Mouse (Mus musculus) lung, embryonic 14.5 days (tissue): ENCODE data around the gene Celf2. TPM values are rescaled to one million over a fixed set of nuclear protein-coding genes. Genes with fewer than 3 reads are reported as not detected.
"Not testable (repeated sequence)": the region's sequence is repeated elsewhere in the genome, so short reads cannot be mapped to it uniquely, and the experiment has no call there.

ENCODE experiments used
- ATAC-seq: fragments of 200-750 bp; cut with Nextera tagmentation; 2 replicates; pipeline ENCODE4 v1.8.0; 2017; ENCODE audit warnings: mild to moderate bottlenecking, moderate TSS enrichment, moderate library complexity; ENCODE audit not compliant: insufficient read depth
- DNase-seq: peaks from one replicate; pipeline ENCODE4 v3.0.0-alpha.2; 2015
- H3K27ac ChIP-seq: fragments of 300-500 bp; sonication (generic); 2 replicates; pipeline ENCODE4 v1.5.1; 2014; ENCODE audit warnings: low read depth, mild to moderate bottlenecking, moderate library complexity
- H3K27me3 ChIP-seq: fragments of 300-500 bp; sonication (generic); 2 replicates; pipeline ENCODE4 v1.6.1; 2014; ENCODE audit warnings: low read length, control low read depth; ENCODE audit not compliant: insufficient read depth
- H3K36me3 ChIP-seq: fragments of 300-500 bp; sonication (generic); 2 replicates; pipeline ENCODE4 v1.6.1; 2014; ENCODE audit warnings: control low read depth; ENCODE audit not compliant: insufficient read depth
- H3K4me1 ChIP-seq: fragments of 300-500 bp; sonication (generic); 2 replicates; pipeline ENCODE4 v1.6.1; 2014; ENCODE audit warnings: antibody characterized with exemption, control low read depth; ENCODE audit not compliant: insufficient read depth
- H3K4me2 ChIP-seq: fragments of 300-500 bp; sonication (generic); 2 replicates; pipeline ENCODE4 v1.6.1; 2014; ENCODE audit warnings: mild to moderate bottlenecking
- H3K4me3 ChIP-seq: fragments of 300-500 bp; sonication (generic); 2 replicates; pipeline ENCODE4 v1.5.1; 2014; ENCODE audit warnings: low read depth, low read length
- H3K9ac ChIP-seq: fragments of 300-500 bp; sonication (generic); 2 replicates; pipeline ENCODE4 v1.6.1; 2014
- H3K9me3 ChIP-seq: fragments of 300-500 bp; sonication (generic); 2 replicates; pipeline ENCODE4 v1.6.1; 2016; ENCODE audit warnings: low read depth, low read length, control low read depth
- CTCF ChIP-seq: IDR thresholded peaks from 2 replicates; pipeline ENCODE4 v1.5.1; 2016; ENCODE audit warnings: antibody characterized with exemption, low read depth
- WGBS: fragments of 180-500 bp; shearing (Covaris S2); extraction: QIAGEN DNeasy Blood & Tissue Kit; methylation state at CpG from one replicate; pipeline ENCODE4 v1.1.7; 2014; 5-methylcytosine and 5-hydroxymethylcytosine counted together
- polyA plus RNA-seq: library from polyadenylated mRNA; unstranded; fragments of >200 nt; fragmentation: Nextera tagmentation; extraction: Ambion mirVana; gene quantifications from 2 replicates; pipeline ENCODE4 v1.2.1, GENCODE M21; 2014

Celf2 gene
- polyA plus RNA-seq, 1 experiment from 2014 or later: 92.3 TPM

DNA sequence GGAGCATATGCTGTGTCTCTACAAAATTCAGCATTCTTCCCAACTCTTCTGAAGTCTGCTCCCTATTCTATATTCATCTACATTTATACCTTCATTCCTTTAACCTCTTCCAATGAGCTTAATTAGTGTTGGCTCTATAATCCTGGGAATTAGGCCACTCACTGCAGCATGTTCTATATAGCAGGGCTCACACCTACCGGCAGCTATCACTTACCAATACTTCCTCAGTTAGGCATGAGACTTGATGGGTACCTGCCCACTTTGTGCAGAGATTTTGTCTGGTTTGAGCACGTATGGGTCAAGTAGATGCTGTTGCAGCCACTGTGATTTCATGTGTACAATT, 198.6 kb downstream of the Celf2 start:
- H3K27me3 ChIP-seq: no peaks in the 10 kb centered on the region
- no peak overlapping the region for H3K27ac ChIP-seq
- TF ChIP-seq CTCF: no peak
- ATAC-seq (no peak), DNase-seq (no peak)
- no peaks in the 10 kb centered on the region for H3K9me3 ChIP-seq
- H3K4me2 ChIP-seq: no peak overlapping the region
- H3K4me3 ChIP-seq: no peak overlapping the region
- 84% methylated on average over 2 of the region's 2 CpGs for WGBS
- no peaks in the 10 kb centered on the region for H3K36me3 ChIP-seq
- H3K9ac ChIP-seq: no peak overlapping the region
- no peaks in the 10 kb centered on the region for H3K4me1 ChIP-seq

DNA sequence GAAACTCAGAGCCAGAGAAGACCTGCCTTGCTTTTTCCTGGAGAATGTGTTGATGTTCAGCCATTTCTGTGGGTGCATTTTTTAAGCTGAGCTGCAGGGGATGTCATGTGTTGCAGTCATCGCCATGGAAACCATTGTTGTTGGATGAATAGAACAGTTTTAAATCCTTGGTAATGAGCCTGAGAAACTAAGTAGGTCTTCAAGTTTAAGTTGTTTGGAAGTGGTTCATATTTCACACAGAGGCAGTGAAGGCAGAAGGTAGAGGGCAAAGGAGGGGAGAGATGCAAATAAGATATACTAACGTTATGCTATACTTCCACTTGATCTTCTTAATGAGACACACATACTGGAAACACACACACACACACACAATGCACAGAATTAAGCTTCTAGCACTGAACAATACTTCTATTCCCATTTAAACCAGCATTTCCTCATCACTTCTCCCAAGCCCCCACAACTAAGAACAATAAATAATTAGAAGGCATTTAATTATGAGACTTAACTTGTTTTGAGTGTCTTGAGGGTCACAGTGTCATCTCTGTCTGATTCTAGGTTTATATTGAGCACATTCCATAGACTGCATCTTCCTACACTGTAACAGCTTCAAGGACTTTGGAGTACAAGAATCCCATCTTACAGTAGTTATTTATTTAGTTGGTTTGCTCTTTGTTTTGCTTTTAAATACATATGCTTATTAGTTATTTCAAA, 199.1 kb downstream of the Celf2 start:
- DNase-seq: peak; percentile 33
- TF ChIP-seq CTCF: no peak

DNA sequence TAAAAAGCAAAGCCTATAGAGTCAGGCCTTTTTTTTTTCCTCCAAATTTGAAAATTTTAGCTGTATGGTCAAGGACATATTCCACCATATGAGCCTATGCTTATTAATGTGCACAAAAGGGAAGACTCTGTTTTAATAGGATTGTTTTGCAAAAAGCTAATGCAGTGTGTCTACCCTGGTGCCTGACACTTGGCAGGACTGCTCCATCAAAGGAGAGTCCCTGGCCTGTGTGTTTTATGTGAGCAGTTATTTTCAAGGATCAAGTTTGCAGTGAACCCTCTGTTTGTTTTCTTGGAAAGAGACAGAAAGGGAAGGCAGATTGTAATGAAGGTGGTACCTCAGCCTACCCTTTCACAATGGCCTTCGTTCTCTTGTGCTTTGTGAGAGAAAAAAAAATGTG, 200.0 kb downstream of the Celf2 start:
- WGBS: 83% methylated on average over 1 of the region's 1 CpGs
- Histone ChIP-seq H3K9me3 (no peaks in the 10 kb centered on the region), H3K4me3 (no peak overlapping the region), H3K27ac (no peak overlapping the region), H3K9ac (no peak overlapping the region), H3K27me3 (no peaks in the 10 kb centered on the region), H3K36me3 (no peaks in the 10 kb centered on the region), H3K4me1 (no peaks in the 10 kb centered on the region), H3K4me2 (no peak overlapping the region)
- ATAC-seq (no peak), DNase-seq (no peak)
- TF ChIP-seq CTCF: no peak

More for the DNA sequence above, 199.1 kb downstream of the Celf2 start:
- H3K4me3 ChIP-seq: no peak overlapping the region
- H3K9me3 ChIP-seq: no peaks in the 10 kb centered on the region
- ATAC-seq: no peak
- H3K9ac ChIP-seq: no peak overlapping the region
- WGBS: 55% methylated on average over 2 of the region's 2 CpGs
- no peak overlapping the region for H3K27ac ChIP-seq
- H3K27me3 ChIP-seq: no peaks in the 10 kb centered on the region
- no peaks in the 10 kb centered on the region for H3K4me1 ChIP-seq
- no peaks in the 10 kb centered on the region for H3K36me3 ChIP-seq
- no peak overlapping the region for H3K4me2 ChIP-seq

DNA sequence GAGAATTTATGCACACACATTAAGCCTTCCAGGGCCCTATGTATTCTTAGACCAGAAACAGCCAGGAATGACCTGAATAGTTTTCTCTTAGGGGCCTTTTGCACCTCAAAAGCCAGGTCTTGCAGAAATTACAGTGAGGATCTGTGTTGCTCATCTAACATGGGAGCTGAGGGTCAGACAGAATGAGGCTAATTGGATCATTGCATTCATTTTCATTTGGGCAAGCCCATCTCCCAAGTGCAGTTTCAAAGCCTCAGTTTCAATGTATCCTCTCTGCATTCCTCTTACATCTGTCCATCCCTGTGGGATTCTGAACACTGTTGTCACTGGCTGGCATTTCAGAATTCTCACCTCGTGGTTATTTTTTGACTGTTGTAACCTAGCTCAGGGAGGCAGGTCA, 200.6 kb downstream of the Celf2 start:
- H3K4me2 ChIP-seq: no peak overlapping the region
- no peak overlapping the region for H3K27ac ChIP-seq
- DNase-seq (no peak), ATAC-seq (no peak)
- WGBS: 50% methylated on average over 1 of the region's 1 CpGs
- no peak overlapping the region for H3K9ac ChIP-seq
- TF ChIP-seq CTCF: no peak
- no peaks in the 10 kb centered on the region for H3K36me3 ChIP-seq
- no peak overlapping the region for H3K4me3 ChIP-seq
- no peaks in the 10 kb centered on the region for H3K4me1 ChIP-seq
- H3K27me3 ChIP-seq: no peaks in the 10 kb centered on the region
- no peaks in the 10 kb centered on the region for H3K9me3 ChIP-seq

DNA sequence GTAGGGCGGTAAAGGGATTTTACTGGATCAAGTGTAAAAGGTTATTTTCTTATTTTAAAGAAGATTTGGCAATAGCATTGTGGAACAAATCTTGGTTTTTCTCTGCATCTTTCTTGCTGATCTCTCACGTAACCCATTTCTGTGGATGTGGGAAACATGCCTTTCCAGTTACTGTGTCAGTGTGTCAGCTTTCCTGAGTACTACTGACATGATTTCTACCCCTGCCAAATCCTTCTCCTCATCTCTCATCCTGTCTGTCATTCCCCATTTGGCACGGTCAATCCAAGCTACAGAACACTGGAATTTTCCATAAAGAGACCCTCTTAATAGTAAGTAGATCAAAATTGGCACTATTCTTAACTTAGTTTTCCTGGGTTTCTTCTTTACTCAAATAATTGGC, 221.9 kb downstream of the Celf2 start:
- TF ChIP-seq CTCF: no peak
- no peak overlapping the region for H3K4me3 ChIP-seq
- 63% methylated on average over 3 of the region's 3 CpGs for WGBS
- H3K36me3 ChIP-seq: no peaks in the 10 kb centered on the region
- no peaks in the 10 kb centered on the region for H3K27me3 ChIP-seq
- no peak overlapping the region for H3K4me2 ChIP-seq
- DNase-seq (peak; percentile 41), ATAC-seq (no peak)
- H3K9ac ChIP-seq: no peak overlapping the region
- H3K27ac ChIP-seq: no peak overlapping the region
- no peaks in the 10 kb centered on the region for H3K9me3 ChIP-seq
- H3K4me1 ChIP-seq: no peaks in the 10 kb centered on the region

DNA sequence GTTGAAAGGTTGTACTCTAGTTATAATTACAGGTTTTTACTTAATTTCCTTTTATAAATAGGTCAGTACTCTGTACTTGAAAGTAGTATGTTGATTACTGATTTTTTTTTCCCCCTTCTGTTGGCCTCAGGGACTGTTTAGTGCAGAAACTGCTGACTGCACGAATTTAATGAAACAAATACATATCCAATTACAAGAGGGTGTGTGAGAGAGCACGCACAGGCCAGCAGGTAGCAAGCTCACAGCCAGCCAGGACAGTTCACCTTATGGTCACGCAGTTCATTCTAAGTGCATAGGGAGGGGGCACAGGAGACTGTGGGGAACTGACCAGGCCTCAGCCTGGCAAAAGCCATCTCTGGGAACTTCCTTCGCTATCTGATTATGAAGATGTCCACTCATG, 236.1 kb downstream of the Celf2 start:
- 62% methylated on average over 4 of the region's 4 CpGs for WGBS
- no peaks in the 10 kb centered on the region for H3K27me3 ChIP-seq
- H3K27ac ChIP-seq: no peak overlapping the region
- H3K9me3 ChIP-seq: no peaks in the 10 kb centered on the region
- H3K4me1 ChIP-seq: no peaks in the 10 kb centered on the region
- ATAC-seq: no peak
- H3K4me3 ChIP-seq: no peak overlapping the region
- no peak overlapping the region for H3K4me2 ChIP-seq
- no peaks in the 10 kb centered on the region for H3K36me3 ChIP-seq
- DNase-seq: no peak
- TF ChIP-seq CTCF: no peak
- no peak overlapping the region for H3K9ac ChIP-seq

DNA sequence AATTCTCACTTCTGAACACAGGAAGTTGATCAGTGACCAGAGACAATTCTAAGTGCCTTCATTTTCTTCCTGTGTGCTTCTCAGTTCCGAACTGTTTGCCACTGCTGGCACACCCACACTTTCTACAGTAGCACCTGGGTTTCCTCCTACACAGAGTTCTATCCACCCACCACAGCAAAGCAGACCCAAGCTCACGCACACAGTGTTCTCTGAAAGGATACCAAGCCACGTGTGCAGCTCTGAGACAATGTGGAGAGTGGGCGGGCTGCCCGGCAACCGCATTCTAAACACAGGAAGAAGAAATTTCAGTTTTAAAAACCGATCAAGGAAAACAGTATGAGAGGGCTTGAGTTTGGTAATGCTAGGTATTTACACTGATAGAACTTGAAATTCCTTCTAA, 239.3 kb downstream of the Celf2 start:
- Histone ChIP-seq H3K36me3 (no peaks in the 10 kb centered on the region), H3K9ac (no peak overlapping the region), H3K27ac (no peak overlapping the region), H3K4me2 (no peak overlapping the region), H3K4me1 (no peaks in the 10 kb centered on the region), H3K9me3 (no peaks in the 10 kb centered on the region), H3K4me3 (no peak overlapping the region), H3K27me3 (no peaks in the 10 kb centered on the region)
- WGBS: 63% methylated on average over 7 of the region's 7 CpGs
- DNase-seq (peak; percentile 31), ATAC-seq (no peak)
- no peak for TF ChIP-seq CTCF

DNA sequence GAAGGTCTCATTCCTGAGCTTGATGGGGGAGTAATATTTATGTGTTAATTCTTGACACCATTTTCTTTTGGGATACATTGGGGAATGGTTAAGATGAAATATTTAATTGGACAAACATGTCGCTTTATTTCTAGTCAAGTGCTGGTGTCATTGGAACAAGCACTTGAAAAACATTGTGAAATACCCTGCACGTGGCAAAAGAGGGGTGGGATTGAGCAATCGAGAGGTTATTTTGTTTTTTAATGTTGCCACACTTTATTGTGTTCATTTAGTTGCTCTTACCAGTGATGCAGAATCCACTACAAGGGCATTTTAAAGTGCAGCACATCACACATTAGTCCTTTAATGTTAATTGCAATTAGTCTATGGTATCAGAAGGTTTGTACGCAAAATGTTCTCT, 242.2 kb downstream of the Celf2 start:
- no peak overlapping the region for H3K4me2 ChIP-seq
- 77% methylated on average over 4 of the region's 4 CpGs for WGBS
- no peak for ATAC-seq
- no peaks in the 10 kb centered on the region for H3K27me3 ChIP-seq
- H3K9ac ChIP-seq: no peak overlapping the region
- H3K36me3 ChIP-seq: no peaks in the 10 kb centered on the region
- no peak for TF ChIP-seq CTCF
- H3K9me3 ChIP-seq: no peaks in the 10 kb centered on the region
- no peak for DNase-seq
- no peaks in the 10 kb centered on the region for H3K4me1 ChIP-seq
- H3K27ac ChIP-seq: no peak overlapping the region
- H3K4me3 ChIP-seq: no peak overlapping the region

DNA sequence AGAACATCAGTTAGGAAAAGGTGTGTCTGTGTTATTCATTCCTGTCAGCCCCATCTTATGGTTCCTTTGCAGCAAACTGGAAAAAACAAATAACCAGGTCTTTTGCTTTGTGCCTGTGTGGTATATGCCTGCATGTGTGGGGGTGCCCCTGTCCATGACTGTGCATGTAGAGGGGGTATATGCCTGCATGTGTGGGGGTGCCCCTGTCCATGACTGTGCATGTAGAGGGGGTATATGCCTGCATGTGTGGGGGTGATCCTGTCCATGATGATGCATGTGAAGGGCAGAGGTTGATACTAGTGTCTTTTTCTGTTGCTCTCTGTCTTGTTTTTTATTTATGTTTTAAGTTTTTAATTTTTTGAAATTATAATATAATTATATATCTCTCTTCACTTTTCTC, 246.7 kb downstream of the Celf2 start:
- H3K9ac ChIP-seq, H3K9me3 ChIP-seq, H3K4me1 ChIP-seq, H3K27ac ChIP-seq, H3K4me2 ChIP-seq, H3K36me3 ChIP-seq, ATAC-seq, H3K4me3 ChIP-seq, H3K27me3 ChIP-seq, DNase-seq: not testable (repeated sequence)
